Mouse (Mus musculus) left cerebral cortex, adult 18-20 months (tissue): Measurements from ENCODE around the gene Ndufs5. TPM values are rescaled to one million over a fixed set of nuclear protein-coding genes. Genes with fewer than 3 reads are reported as not detected.

Experiments
- total RNA-seq, 2 experiments: library from RNA; stranded (reverse); gene quantifications; 2 replicates each; pipeline ENCODE4 v1.2.3; 2021

Gene Ndufs5
- total RNA-seq, 2 experiments from 2014 or later: 183 to 205 TPM

Other genes starting within 250 kb of the Ndufs5 start
- 100 to 1,000 TPM; 213 to 220 TPM for gene Macf1, start 33.8 kb downstream of the Ndufs5 start, total RNA-seq
- gene Akirin1, start 32.1 kb upstream of the Ndufs5 start, total RNA-seq: 10 to 100 TPM; 60.7 to 66.4 TPM
- under 1 TPM in 1 of 2 experiments, not detected in 1; 0.40 TPM for gene Rhbdl2, start 69.7 kb upstream of the Ndufs5 start, total RNA-seq
- gene 4933427I04Rik, start 141.5 kb upstream of the Ndufs5 start, total RNA-seq: not detected
- gene Mycbp, start 186.6 kb upstream of the Ndufs5 start, total RNA-seq: 10 to 100 TPM; 12.3 to 14.0 TPM
- 10 to 100 TPM; 63.8 to 63.9 TPM for gene Rragc, start 199.2 kb upstream of the Ndufs5 start, total RNA-seq
- gene 4930535I16Rik, start 199.8 kb upstream of the Ndufs5 start, total RNA-seq: not detected